Comparison of ENCODE assay signal across 8 mouse cellular contexts in genomic region chr17:46461347-46461746, GRCm38 (mm10). TPM values are rescaled to one million over a fixed set of nuclear protein-coding genes. Genes with fewer than 3 reads are reported as not detected.
DNase-seq lines count a peak whose midpoint lies in the region; ATAC-seq and TF ChIP-seq lines count a peak whose summit lies in the region.

No protein-coding gene starts in this region.

- H3K9me3 ChIP-seq in heart, postnatal 0 days (replicated peaks; ENCODE audit: control insufficient read depth, low read length): no peaks in the 10 kb centered on the region
- H3K9me3 ChIP-seq in embryonic facial prominence, embryonic 15.5 days (replicated peaks): no peaks in the 10 kb centered on the region
- H3K9me3 ChIP-seq in neural tube, embryonic 12.5 days: no peaks in the 10 kb centered on the region

- peak overlapping the region; percentile 48 for H3K9ac ChIP-seq in heart, postnatal 0 days (replicated peaks; ENCODE audit: low read depth, low read length)
- H3K9ac ChIP-seq in embryonic facial prominence, embryonic 15.5 days: 0 out of 2 replicates have a peak overlapping the region, but pooled peaks have one; percentile 31
- no peak overlapping the region for H3K9ac ChIP-seq in neural tube, embryonic 12.5 days

- H3K4me3 ChIP-seq in heart, postnatal 0 days (ENCODE audit: low read depth, low read length): peak overlapping the region; percentile 40
- H3K4me3 ChIP-seq in embryonic facial prominence, embryonic 15.5 days (replicated peaks): peak overlapping the region; percentile 37
- 0 out of 2 replicates have a peak overlapping the region, but pooled peaks have one; percentile 4 for H3K4me3 ChIP-seq in neural tube, embryonic 12.5 days

- intact Hi-C loops in heart, postnatal 36 days (cut with DNase I): no loop called here

- no peak for DNase-seq in heart, postnatal 0 days (ENCODE audit: low spot score)
- DNase-seq in heart, postnatal 36 days: no peak
- DNase-seq in kidney, postnatal 36 days: peak; percentile 27 to 56
- no peak for DNase-seq in adipocyte (ENCODE audit: low spot score)
- no peak for DNase-seq in adrenal gland, postnatal 25 days
- DNase-seq in thymus, adult 18-20 months: no peak

- ATAC-seq in heart, postnatal 0 days (ENCODE audit: insufficient read depth, low read depth): no peak
- ATAC-seq in embryonic facial prominence, embryonic 15.5 days (ENCODE audit: insufficient number of reproducible peaks, low FRiP score, low TSS enrichment, low read depth): no peak
- ATAC-seq in neural tube, embryonic 12.5 days (ENCODE audit: low FRiP score, low read depth): no peak

- 26% methylated on average over 8 of the region's 8 CpGs for WGBS in heart, postnatal 0 days
- 10% methylated on average over 8 of the region's 8 CpGs for WGBS in embryonic facial prominence, embryonic 15.5 days
- 11% methylated on average over 8 of the region's 8 CpGs for WGBS in neural tube, embryonic 12.5 days

- no peak for TF ChIP-seq EP300 in heart, postnatal 0 days (IDR thresholded peaks at IDR 0.05; ENCODE audit: low read depth)

- H3K4me1 ChIP-seq in heart, postnatal 0 days (ENCODE audit: control insufficient read depth, insufficient read depth): peaks cover 34% of the 10 kb centered on the region
- H3K4me1 ChIP-seq in embryonic facial prominence, embryonic 15.5 days: peaks cover 13% of the 10 kb centered on the region
- H3K4me1 ChIP-seq in neural tube, embryonic 12.5 days: peaks cover 7% of the 10 kb centered on the region; the same call in 1 of the 2 replicates

- H3K27me3 ChIP-seq in heart, postnatal 0 days (ENCODE audit: control insufficient read depth, insufficient read depth, low read length): peaks cover 28% of the 10 kb centered on the region
- peaks cover 57% of the 10 kb centered on the region for H3K27me3 ChIP-seq in embryonic facial prominence, embryonic 15.5 days
- peaks cover 55% of the 10 kb centered on the region for H3K27me3 ChIP-seq in neural tube, embryonic 12.5 days (replicated peaks)

- H3K4me2 ChIP-seq in heart, postnatal 0 days (ENCODE audit: low read depth, low read length): peak overlapping the region; percentile 68
- H3K4me2 ChIP-seq in embryonic facial prominence, embryonic 15.5 days (replicated peaks): peak overlapping the region; percentile 70
- H3K4me2 ChIP-seq in neural tube, embryonic 12.5 days (replicated peaks): peak overlapping the region; percentile 40

- H3K27ac ChIP-seq in heart, postnatal 0 days (ENCODE audit: low read depth): no peak overlapping the region
- no peak overlapping the region for H3K27ac ChIP-seq in embryonic facial prominence, embryonic 15.5 days (replicated peaks)
- no peak overlapping the region for H3K27ac ChIP-seq in neural tube, embryonic 12.5 days

- 0 out of 2 replicates have a peak, but pooled peaks have one; percentile 6 for TF ChIP-seq CTCF in heart, postnatal 0 days (IDR thresholded peaks at IDR 0.05; ENCODE audit: low read depth)

- no peaks in the 10 kb centered on the region for H3K36me3 ChIP-seq in heart, postnatal 0 days (replicated peaks; ENCODE audit: control insufficient read depth, insufficient read depth, low read length)
- no peaks in the 10 kb centered on the region for H3K36me3 ChIP-seq in embryonic facial prominence, embryonic 15.5 days
- H3K36me3 ChIP-seq in neural tube, embryonic 12.5 days: peaks cover 25% of the 10 kb centered on the region; the same call in 1 of the 2 replicates

RNA-seq across cellular contexts. Expression of gene Slc22a7, which starts 23.1 kb away (rescaled TPM):
- total RNA-seq in heart, postnatal 0 days (2014; rRNA removed; ENCODE audit: low replicate concordance): not detected in 2 replicates
- polyA plus RNA-seq in heart, postnatal 0 days (2015; fragmentation: Nextera tagmentation; extraction: Ambion mirVana): not detected in 2 replicates
- total RNA-seq in heart, postnatal 36 days (2021): not detected
- polyA plus RNA-seq in embryonic facial prominence, embryonic 15.5 days (2015; fragmentation: Nextera tagmentation; extraction: Ambion mirVana): 0.15 TPM in 1 of 2 replicates, not detected in the other
- not detected in 2 replicates for polyA plus RNA-seq in neural tube, embryonic 12.5 days (2016; fragmentation: Nextera tagmentation; extraction: Ambion mirVana)
- not detected in 2 replicates for total RNA-seq in adrenal gland, postnatal 25 days (2021)

RNA-seq across cellular contexts. Expression of gene Ttbk1, which starts 26.1 kb away (rescaled TPM):
- 0.31 and 0.80 TPM in 2 replicates for total RNA-seq in heart, postnatal 0 days (2014; rRNA removed; ENCODE audit: low replicate concordance)
- 0.04 TPM in 2 replicates for polyA plus RNA-seq in heart, postnatal 0 days (2015; fragmentation: Nextera tagmentation; extraction: Ambion mirVana)
- total RNA-seq in heart, postnatal 36 days (2021): under 1 TPM; 0.19 TPM
- 0.15 and 0.18 TPM in 2 replicates for polyA plus RNA-seq in embryonic facial prominence, embryonic 15.5 days (2015; fragmentation: Nextera tagmentation; extraction: Ambion mirVana)
- polyA plus RNA-seq in neural tube, embryonic 12.5 days (2016; fragmentation: Nextera tagmentation; extraction: Ambion mirVana): 6.2 and 7.1 TPM in 2 replicates
- total RNA-seq in adrenal gland, postnatal 25 days (2021): 0.52 and 0.55 TPM in 2 replicates

RNA-seq across cellular contexts. Expression of gene Crip3, which starts 32.6 kb away (rescaled TPM):
- total RNA-seq in heart, postnatal 0 days (2014; rRNA removed; ENCODE audit: low replicate concordance): 1.5 TPM in 1 of 2 replicates, not detected in the other
- 0.48 and 1.00 TPM in 2 replicates for polyA plus RNA-seq in heart, postnatal 0 days (2015; fragmentation: Nextera tagmentation; extraction: Ambion mirVana)
- 1 to 10 TPM in 1 of 2 experiments, not detected in 1; 1.2 TPM for total RNA-seq in heart, postnatal 36 days (2021)
- 3.5 and 3.6 TPM in 2 replicates for polyA plus RNA-seq in embryonic facial prominence, embryonic 15.5 days (2015; fragmentation: Nextera tagmentation; extraction: Ambion mirVana)
- 0.74 and 0.75 TPM in 2 replicates for polyA plus RNA-seq in neural tube, embryonic 12.5 days (2016; fragmentation: Nextera tagmentation; extraction: Ambion mirVana)
- 0.61 and 1.4 TPM in 2 replicates for total RNA-seq in adrenal gland, postnatal 25 days (2021)

RNA-seq across cellular contexts. Expression of gene Dnph1, which starts 35.2 kb away (rescaled TPM):
- total RNA-seq in heart, postnatal 0 days (2014; rRNA removed; ENCODE audit: low replicate concordance): 7.0 and 16.0 TPM in 2 replicates
- polyA plus RNA-seq in heart, postnatal 0 days (2015; fragmentation: Nextera tagmentation; extraction: Ambion mirVana): 9.1 and 10.0 TPM in 2 replicates
- total RNA-seq in heart, postnatal 36 days (2021): 1 to 10 TPM in 1 of 2 experiments, under 1 TPM in 1; 0.89 to 2.2 TPM
- 40.4 and 41.0 TPM in 2 replicates for polyA plus RNA-seq in embryonic facial prominence, embryonic 15.5 days (2015; fragmentation: Nextera tagmentation; extraction: Ambion mirVana)
- polyA plus RNA-seq in neural tube, embryonic 12.5 days (2016; fragmentation: Nextera tagmentation; extraction: Ambion mirVana): 40.5 and 42.3 TPM in 2 replicates
- total RNA-seq in adrenal gland, postnatal 25 days (2021): 5.3 and 8.4 TPM in 2 replicates

Comparison
In these comparisons a context has a peak if more than half of its experiments do, and no peak if none do; other contexts are left out.
1. DNase-seq: peak in kidney, postnatal 36 days (2 of 2); none in heart, postnatal 0 days (single experiment), heart, postnatal 36 days (0 of 2), adipocyte (single experiment), adrenal gland, postnatal 25 days (single experiment) and thymus, adult 18-20 months (0 of 2).
2. Peak in every context shown above with its lines, with median percentiles within 50 percentile points of each other: H3K4me2 ChIP-seq and H3K4me3 ChIP-seq.